Mouse (Mus musculus) heart, embryonic 12.5 days (tissue): ENCODE results near the gene Tomm7. TPM values are rescaled to one million over a fixed set of nuclear protein-coding genes. Genes with fewer than 3 reads are reported as not detected.
"Not testable (repeated sequence)": the region's sequence is repeated elsewhere in the genome, so short reads cannot be mapped to it uniquely, and the experiment has no call there.

Source experiments
- ATAC-seq: fragments of 200-750 bp; cut with Nextera tagmentation; 2 replicates; pipeline ENCODE4 v1.8.0; 2017; ENCODE audit warnings: moderate TSS enrichment, moderate library complexity; ENCODE audit not compliant: insufficient number of reproducible peaks, low FRiP score
- H3K27ac ChIP-seq: fragments of 300-500 bp; sonication (generic); 2 replicates; pipeline ENCODE4 v1.5.1; 2016; ENCODE audit warnings: mild to moderate bottlenecking, moderate library complexity; ENCODE audit not compliant: poor library complexity, severe bottlenecking
- H3K27me3 ChIP-seq: fragments of 300-500 bp; sonication (generic); replicated peaks from 2 replicates; pipeline ENCODE4 v1.6.1; 2016; ENCODE audit warnings: mild to moderate bottlenecking, moderate library complexity
- H3K36me3 ChIP-seq: fragments of 300-500 bp; sonication (generic); 2 replicates; pipeline ENCODE4 v1.6.1; 2016; ENCODE audit warnings: mild to moderate bottlenecking, moderate library complexity
- H3K4me1 ChIP-seq: fragments of 300-500 bp; sonication (generic); replicated peaks from 2 replicates; pipeline ENCODE4 v1.6.1; 2016; ENCODE audit warnings: mild to moderate bottlenecking
- H3K4me2 ChIP-seq: fragments of 300-500 bp; sonication (generic); 2 replicates; pipeline ENCODE4 v1.6.1; 2016; ENCODE audit warnings: mild to moderate bottlenecking, moderate library complexity
- H3K4me3 ChIP-seq: fragments of 300-500 bp; sonication (generic); 2 replicates; pipeline ENCODE4 v1.5.1; 2016; ENCODE audit warnings: mild to moderate bottlenecking
- H3K9ac ChIP-seq: fragments of 300-500 bp; sonication (generic); 2 replicates; pipeline ENCODE4 v1.6.1; 2016; ENCODE audit warnings: mild to moderate bottlenecking, moderate library complexity
- H3K9me3 ChIP-seq: fragments of 300-500 bp; sonication (generic); replicated peaks from 2 replicates; pipeline ENCODE4 v1.6.1; 2016; ENCODE audit warnings: mild to moderate bottlenecking, moderate library complexity
- WGBS: fragments of 180-500 bp; shearing (Covaris S2); methylation state at CpG from one replicate; pipeline ENCODE4 v1.1.7; 2016; 5-methylcytosine and 5-hydroxymethylcytosine counted together
- polyA plus RNA-seq: library from polyadenylated mRNA; unstranded; fragments of >200 nt; fragmentation: Nextera tagmentation; extraction: Ambion mirVana; gene quantifications from 2 replicates; pipeline ENCODE4 v1.2.1, GENCODE M21; 2016

The Tomm7 gene
- polyA plus RNA-seq, 1 experiment from 2014 or later = 96.3 TPM

DNA sequence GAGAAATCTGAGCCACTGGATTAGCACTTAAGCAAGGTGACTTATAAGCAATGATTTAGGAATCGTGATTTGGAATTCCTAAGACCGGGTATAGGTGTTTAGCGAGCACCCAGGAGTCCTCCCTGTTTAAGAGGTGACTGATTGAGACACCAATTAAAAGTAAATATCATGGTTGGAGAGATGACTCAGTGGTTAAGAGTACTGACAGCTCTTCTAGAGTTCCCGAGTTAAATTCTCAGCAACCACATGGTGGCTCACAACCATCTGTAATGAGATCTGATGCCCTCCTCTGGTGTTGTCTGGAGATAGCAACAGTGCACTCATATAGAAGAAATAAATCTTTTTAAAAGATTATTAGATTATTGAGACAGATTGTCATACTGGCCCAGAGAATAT is 7.2 kb upstream of the Tomm7 start:
- H3K4me1 ChIP-seq, ATAC-seq, H3K27me3 ChIP-seq, H3K9me3 ChIP-seq: not testable (repeated sequence)
- Histone ChIP-seq H3K36me3 (peaks cover 42% of the 10 kb centered on the region), H3K4me3 (peak overlapping the region; percentile 90), H3K9ac (peak overlapping the region; percentile 90), H3K27ac (peak overlapping the region; percentile 77), H3K4me2 (peak overlapping the region; percentile 72)
- 13% methylated on average over 4 of the region's 4 CpGs for WGBS

DNA sequence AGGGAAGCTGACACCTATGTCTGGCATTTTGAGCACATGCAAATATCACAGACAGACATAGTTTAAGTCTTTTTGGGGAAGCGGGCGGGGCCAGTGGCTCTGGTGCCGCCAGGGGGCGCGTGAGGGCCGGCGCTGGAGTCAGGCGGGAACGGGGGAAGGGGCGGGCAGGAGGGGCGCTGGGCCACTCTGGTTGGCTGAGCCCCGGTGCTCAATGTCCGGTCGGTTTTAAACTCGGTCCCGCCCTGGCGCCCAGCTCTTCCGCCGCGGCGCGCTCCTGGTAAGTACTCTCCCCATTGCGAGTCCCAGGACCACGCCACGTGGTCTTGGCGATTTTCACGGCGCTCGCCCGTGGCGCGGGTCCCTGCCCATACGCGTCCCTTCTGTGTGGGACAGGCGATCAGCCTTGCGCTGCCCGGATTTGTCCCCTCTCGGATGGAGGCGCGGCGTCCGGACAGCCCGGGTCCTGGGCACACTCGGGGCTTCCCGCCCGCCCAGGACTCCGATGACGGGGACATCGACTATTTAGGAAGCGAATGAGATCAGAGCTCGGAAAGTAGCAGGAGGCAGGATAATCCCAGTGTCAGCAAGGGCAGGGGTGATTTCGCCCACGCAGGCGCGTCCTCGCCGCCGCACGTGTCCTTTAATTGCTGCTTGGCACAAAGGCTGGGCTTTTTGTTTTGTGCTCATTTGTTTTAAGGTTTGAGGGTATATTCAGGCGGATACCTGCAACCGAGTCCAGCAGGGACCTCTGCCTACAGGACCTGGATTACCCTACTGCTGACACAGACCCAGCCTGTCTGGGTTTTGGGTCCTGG is 6.6 kb upstream of the Tomm7 start:
- Histone ChIP-seq H3K27me3 (no peaks in the 10 kb centered on the region), H3K9me3 (no peaks in the 10 kb centered on the region), H3K4me1 (peaks cover 6% of the 10 kb centered on the region), H3K4me2 (peak overlapping the region; percentile 72), H3K4me3 (peak overlapping the region; percentile 90), H3K9ac (peak overlapping the region; percentile 90), H3K27ac (peak overlapping the region; percentile 77), H3K36me3 (peaks cover 36% of the 10 kb centered on the region)
- under 1% methylated on average over 61 of the region's 61 CpGs for WGBS
- peak; percentile 96 for ATAC-seq

DNA sequence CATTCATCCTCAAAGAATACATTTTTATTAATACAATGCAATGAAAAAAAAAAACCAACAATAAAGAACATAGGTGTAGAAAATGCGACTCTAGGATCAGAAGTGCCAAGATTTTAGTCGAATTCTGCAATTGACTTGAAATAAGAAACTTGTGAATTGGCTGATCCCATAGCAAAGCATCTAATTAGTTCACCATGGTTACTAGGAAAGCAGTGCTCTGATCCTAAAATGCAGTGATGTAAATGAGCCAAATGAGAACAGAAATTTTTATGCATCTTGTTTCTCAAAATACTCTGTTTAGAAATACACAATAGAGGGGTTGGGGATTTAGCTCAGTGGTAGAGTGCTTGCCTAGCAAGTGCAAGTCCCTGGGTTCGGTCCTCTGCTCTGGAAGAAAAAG is 1.2 kb upstream of the Tomm7 start:
- 82% methylated on average over 3 of the region's 3 CpGs for WGBS
- Histone ChIP-seq H3K36me3 (peaks cover 8% of the 10 kb centered on the region; the same call in 1 of the 2 replicates), H3K27ac (no peak overlapping the region; the same call in 1 of the 2 replicates), H3K9ac (no peak overlapping the region), H3K9me3 (no peaks in the 10 kb centered on the region), H3K4me3 (no peak overlapping the region), H3K4me2 (peak overlapping the region; percentile 68; the same call in 1 of the 2 replicates), H3K27me3 (no peaks in the 10 kb centered on the region), H3K4me1 (peaks cover 10% of the 10 kb centered on the region)
- no peak for ATAC-seq

DNA sequence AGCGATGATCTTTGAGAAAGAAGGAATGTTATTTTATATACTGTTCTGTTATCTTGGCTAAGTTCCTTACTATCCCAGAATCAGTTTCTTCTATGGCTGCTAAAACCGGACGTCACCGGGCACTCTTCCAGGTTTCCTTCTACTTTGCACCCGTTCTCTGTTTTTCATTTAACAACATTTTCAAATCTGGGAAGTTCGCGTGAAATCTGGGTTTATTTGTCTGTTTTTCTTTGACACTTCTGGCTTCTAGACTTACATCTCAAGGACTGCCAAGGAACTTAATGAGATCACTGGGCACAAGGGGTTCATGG is 525 bp upstream of the Tomm7 start:
- Histone ChIP-seq H3K27ac (peak overlapping the region; percentile 82), H3K27me3 (no peaks in the 10 kb centered on the region), H3K9ac (peak overlapping the region; percentile 82), H3K9me3 (no peaks in the 10 kb centered on the region), H3K4me2 (peak overlapping the region; percentile 68), H3K4me1 (peaks cover 10% of the 10 kb centered on the region), H3K36me3 (peaks cover 9% of the 10 kb centered on the region; the same call in 1 of the 2 replicates), H3K4me3 (peak overlapping the region; percentile 80)
- peak; percentile 49 for ATAC-seq
- 27% methylated on average over 7 of the region's 7 CpGs for WGBS

DNA sequence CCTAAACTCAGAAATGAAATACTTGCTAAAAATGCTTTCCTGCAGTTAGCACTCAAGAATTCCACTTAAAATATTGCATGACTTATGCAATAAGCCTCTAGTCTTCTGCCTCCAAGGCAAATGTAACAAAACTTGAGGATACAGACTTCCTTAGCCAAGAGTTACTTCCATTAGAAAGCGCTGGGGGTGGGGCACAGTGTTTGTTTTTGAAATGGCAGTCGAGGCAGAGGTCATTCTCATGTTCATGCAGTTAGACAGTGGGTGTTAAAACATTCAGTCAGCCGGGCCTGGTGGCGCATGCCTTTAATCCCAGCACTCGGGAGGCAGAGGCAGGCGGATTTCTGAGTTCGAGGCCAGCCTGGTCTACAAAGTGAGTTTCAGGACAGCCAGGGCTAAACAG is 5.8 kb downstream of the Tomm7 start:
- Histone ChIP-seq H3K4me3 (no peak overlapping the region), H3K4me1 (peaks cover 8% of the 10 kb centered on the region), H3K27me3 (0 out of 2 replicates have a peak, but pooled peaks cover 4% of the 10 kb centered on the region), H3K36me3 (peaks cover 20% of the 10 kb centered on the region), H3K9ac (no peak overlapping the region), H3K9me3 (no peaks in the 10 kb centered on the region), H3K4me2 (no peak overlapping the region), H3K27ac (no peak overlapping the region)
- ATAC-seq = no peak
- 88% methylated on average over 7 of the region's 7 CpGs for WGBS

DNA sequence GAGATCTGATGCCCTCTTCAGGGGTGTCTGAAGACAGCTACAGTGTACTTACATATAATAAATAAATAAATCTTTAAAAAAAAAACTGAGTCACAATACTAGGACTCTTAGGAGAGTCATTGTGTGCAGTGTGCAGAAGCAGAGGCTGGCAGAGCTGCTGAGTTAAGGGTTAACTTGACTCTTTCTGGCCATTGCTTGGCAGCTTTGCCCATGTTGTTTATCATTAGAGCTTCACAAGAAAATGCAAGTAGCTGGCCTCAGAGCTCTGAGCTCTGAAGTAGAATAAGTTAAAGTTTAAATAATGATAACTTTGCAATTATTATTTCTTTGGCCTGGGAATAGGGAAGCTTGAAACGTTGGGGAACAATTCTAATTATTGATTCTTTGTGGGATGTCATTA is 8.3 kb downstream of the Tomm7 start:
- H3K36me3 ChIP-seq = peaks cover 16% of the 10 kb centered on the region
- H3K9me3 ChIP-seq, H3K4me3 ChIP-seq, H3K4me2 ChIP-seq, ATAC-seq, H3K27ac ChIP-seq, H3K9ac ChIP-seq, H3K4me1 ChIP-seq: not testable (repeated sequence)
- H3K27me3 ChIP-seq = peaks cover 18% of the 10 kb centered on the region
- WGBS = 64% methylated on average over 1 of the region's 1 CpGs

GRCm38 (mm10) chr5:23830897-23831752 is 12.8 kb downstream of the Tomm7 start:
- no peak overlapping the region for H3K9ac ChIP-seq
- peaks cover 33% of the 10 kb centered on the region for H3K27me3 ChIP-seq
- H3K36me3 ChIP-seq = no peaks in the 10 kb centered on the region
- 31% methylated on average over 58 of the region's 58 CpGs for WGBS
- ATAC-seq = no peak
- H3K4me1 ChIP-seq = 0 out of 2 replicates have a peak, but pooled peaks cover 2% of the 10 kb centered on the region
- H3K4me3 ChIP-seq = peak overlapping the region; percentile 29
- H3K27ac ChIP-seq = no peak overlapping the region
- H3K9me3 ChIP-seq = no peaks in the 10 kb centered on the region
- peak overlapping the region; percentile 58 for H3K4me2 ChIP-seq

DNA sequence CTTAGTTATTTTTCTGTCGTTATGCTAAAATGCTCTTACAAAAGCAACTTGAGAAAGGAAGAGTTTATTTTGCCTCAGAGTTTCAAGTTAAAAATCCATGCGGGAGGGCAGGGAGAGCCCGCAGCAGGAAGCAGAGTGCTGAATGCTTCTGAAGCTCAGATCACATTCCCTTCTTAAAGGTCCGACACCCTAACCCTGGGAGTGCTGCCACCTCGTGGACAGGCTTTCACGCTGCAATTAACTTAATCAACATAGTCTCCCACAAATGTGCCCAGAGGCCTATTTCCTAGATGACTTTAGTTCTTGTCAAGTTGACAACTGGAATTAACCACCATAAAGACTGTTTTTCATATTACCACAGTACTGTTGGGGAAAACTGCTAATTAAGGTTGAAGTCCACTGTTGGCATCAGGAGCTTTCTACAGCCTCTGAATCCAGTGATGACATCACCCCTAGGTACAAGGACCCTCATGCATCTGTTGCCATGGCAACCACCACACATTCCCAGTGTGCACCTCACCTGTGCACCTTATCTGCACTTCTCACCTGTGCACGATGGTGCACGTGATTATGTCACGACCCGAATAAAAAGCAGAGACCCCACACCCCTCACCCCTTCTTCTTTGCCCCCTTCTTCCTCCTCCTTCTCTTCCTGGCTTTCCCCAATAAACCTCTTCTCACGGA is 17.5 kb downstream of the Tomm7 start:
- Histone ChIP-seq H3K9me3 (no peaks in the 10 kb centered on the region), H3K4me3 (no peak overlapping the region), H3K27ac (no peak overlapping the region), H3K27me3 (peaks cover 23% of the 10 kb centered on the region), H3K4me2 (no peak overlapping the region), H3K4me1 (0 out of 2 replicates have a peak, but pooled peaks cover 2% of the 10 kb centered on the region), H3K9ac (no peak overlapping the region), H3K36me3 (0 out of 2 replicates have a peak, but pooled peaks cover 5% of the 10 kb centered on the region)
- ATAC-seq = no peak
- WGBS = 31% methylated on average over 11 of the region's 11 CpGs

GRCm38 (mm10) chr5:23824171-23824733 is 19.7 kb downstream of the Tomm7 start:
- peaks cover 18% of the 10 kb centered on the region for H3K36me3 ChIP-seq
- WGBS = 71% methylated on average over 8 of the region's 8 CpGs
- H3K4me3 ChIP-seq = no peak overlapping the region
- H3K4me1 ChIP-seq = no peaks in the 10 kb centered on the region
- H3K9me3 ChIP-seq = no peaks in the 10 kb centered on the region
- H3K27me3 ChIP-seq = peaks cover 3% of the 10 kb centered on the region
- no peak overlapping the region for H3K4me2 ChIP-seq
- no peak for ATAC-seq
- H3K9ac ChIP-seq = no peak overlapping the region
- H3K27ac ChIP-seq = no peak overlapping the region

DNA sequence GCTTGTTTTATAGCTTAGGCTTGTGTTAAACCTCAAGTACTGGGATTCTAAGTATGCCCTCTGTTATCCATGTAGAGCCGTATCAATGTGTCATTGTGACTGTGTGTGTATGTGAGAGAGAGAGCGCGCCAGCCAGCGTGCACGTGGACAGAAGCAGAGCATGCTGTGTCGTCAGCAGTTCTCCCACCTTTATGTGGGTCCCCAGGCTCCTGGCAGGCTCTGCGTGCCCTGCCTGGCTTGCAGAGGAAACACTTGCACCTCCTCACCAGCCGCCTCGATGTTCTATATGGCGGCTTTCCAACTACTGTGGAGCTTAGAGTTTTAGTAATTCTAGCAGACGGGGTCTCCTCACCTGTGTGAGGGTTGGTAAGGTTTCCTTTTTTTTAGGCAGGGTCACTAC is 21.7 kb downstream of the Tomm7 start:
- no peaks in the 10 kb centered on the region for H3K9me3 ChIP-seq
- WGBS = 63% methylated on average over 11 of the region's 11 CpGs

More for the DNA sequence above, 21.7 kb downstream of the Tomm7 start:
- no peak for ATAC-seq
- Histone ChIP-seq H3K4me1 (no peaks in the 10 kb centered on the region), H3K4me2 (no peak overlapping the region), H3K36me3 (peaks cover 32% of the 10 kb centered on the region), H3K9ac (no peak overlapping the region), H3K27ac (no peak overlapping the region), H3K27me3 (no peaks in the 10 kb centered on the region), H3K4me3 (no peak overlapping the region)
